Comparison of ENCODE assay signal across 8 mouse cellular contexts in the genomic region with DNA sequence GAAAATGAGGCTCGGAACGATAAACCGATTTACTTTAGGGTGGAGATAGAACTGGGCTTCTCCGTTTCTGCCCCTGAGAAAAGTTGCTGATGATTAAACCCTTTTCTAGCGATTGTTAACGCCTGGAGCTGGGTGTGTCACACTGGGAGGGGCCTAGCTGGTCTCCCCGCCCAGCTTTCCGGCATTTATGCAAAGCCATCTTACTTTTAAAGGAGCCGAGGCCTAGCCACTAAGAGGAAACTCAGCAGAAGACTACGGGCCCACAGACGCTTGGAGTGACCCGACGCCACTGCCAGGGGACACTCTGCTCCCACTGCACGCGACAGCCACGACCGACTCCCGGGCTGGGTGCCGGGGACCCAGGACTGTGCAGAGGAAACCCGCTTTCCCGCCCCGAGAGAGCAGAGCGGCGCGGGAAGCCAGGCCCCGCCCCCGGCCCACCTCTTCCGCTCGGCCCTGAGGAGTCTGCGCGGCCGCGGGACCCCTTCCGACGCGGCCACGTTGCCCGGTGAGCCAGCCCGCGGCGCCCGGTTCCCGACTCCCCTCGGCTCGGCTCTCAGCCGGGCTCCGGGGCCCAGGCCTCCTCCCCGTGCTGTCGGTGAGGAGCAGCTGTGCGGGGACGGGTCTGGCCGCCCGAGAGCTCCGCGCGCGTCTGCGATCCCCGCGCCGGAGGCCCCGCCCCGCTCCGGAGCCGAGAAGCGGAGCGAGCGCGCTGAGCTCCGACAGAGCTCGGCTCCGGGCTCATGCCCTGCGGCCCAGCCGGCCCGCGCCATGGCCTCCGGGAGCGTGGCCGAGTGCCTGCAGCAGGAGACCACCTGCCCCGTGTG. TPM values are rescaled to one million over a fixed set of nuclear protein-coding genes. Genes with fewer than 3 reads are reported as not detected.
DNase-seq lines count a peak whose midpoint lies in the region; ATAC-seq lines count a peak whose summit lies in the region.

No protein-coding gene starts in this region.

- H3K4me2 ChIP-seq in hindbrain, embryonic 16.5 days (ENCODE audit: low read length) = peak overlapping the region; percentile 61

- H3K4me1 ChIP-seq in hindbrain, embryonic 16.5 days (ENCODE audit: control insufficient read depth, insufficient read depth, low read depth, low read length) = peaks cover 16% of the 10 kb centered on the region

- H3K27ac ChIP-seq in hindbrain, embryonic 16.5 days (ENCODE audit: low read depth, low read length) = peak overlapping the region; percentile 94

- peak overlapping the region; percentile 99 for H3K4me3 ChIP-seq in hindbrain, embryonic 16.5 days (ENCODE audit: low read length)

- under 1% methylated on average over 63 of the region's 80 CpGs for WGBS in hindbrain, embryonic 16.5 days

- H3K36me3 ChIP-seq in hindbrain, embryonic 16.5 days (ENCODE audit: control insufficient read depth, insufficient read depth, low read length) = peaks cover 7% of the 10 kb centered on the region

- peak; percentile 98 for ATAC-seq in hindbrain, embryonic 16.5 days
- peak; percentile 82 for ATAC-seq in megakaryocyte, adult 5-6 weeks (ENCODE audit: poor library complexity, severe bottlenecking)

- no peaks in the 10 kb centered on the region for H3K27me3 ChIP-seq in hindbrain, embryonic 16.5 days (replicated peaks; ENCODE audit: control insufficient read depth, insufficient read depth, low read length)

- DNase-seq in ZHBTc4 (ENCODE audit: low read depth, low spot score) = peak; percentile 94
- peak; percentile 75 to 87 for DNase-seq in cerebellum, postnatal 36 days
- peak; percentile 90 for DNase-seq in gastrocnemius, adult 18-20 months (ENCODE audit: low spot score)
- peak; percentile 80 to 88 for DNase-seq in left cerebral cortex, adult 8-10 months (ENCODE audit: low spot score in 2 of 2)
- peak; percentile 81 to 94 for DNase-seq in right cerebral cortex, adult 2 months (ENCODE audit: low spot score in 2 of 2)
- peak; percentile 17 for DNase-seq in urinary bladder, postnatal 10 days (ENCODE audit: low spot score)

- no peaks in the 10 kb centered on the region for H3K9me3 ChIP-seq in hindbrain, embryonic 16.5 days (ENCODE audit: control insufficient read depth, low read length)

- peak overlapping the region; percentile 87 for H3K9ac ChIP-seq in hindbrain, embryonic 16.5 days (ENCODE audit: low read depth, low read length)

RNA-seq across cellular contexts. Expression of a gene that starts 0.7 kb away (rescaled TPM):
- total RNA-seq in gastrocnemius, adult 18-20 months (2021) = 10 to 100 TPM; 21.0 to 22.0 TPM
- 70.1 and 75.0 TPM in 2 replicates for polyA plus RNA-seq in hindbrain, embryonic 16.5 days (2015; fragmentation: Nextera tagmentation; extraction: Ambion mirVana)
- total RNA-seq in left cerebral cortex, adult 8-10 months (2022) = 10 to 100 TPM; 34.1 to 39.5 (median 35.3) TPM
- total RNA-seq in megakaryocyte, adult 5-6 weeks (2015) = 47.7 and 50.6 TPM in 2 replicates
- total RNA-seq in megakaryocyte, adult 5-6 weeks (2017) = 79.9 and 84.0 TPM in 2 replicates

RNA-seq across cellular contexts. Expression of a gene that starts 34.3 kb away (rescaled TPM):
- total RNA-seq in gastrocnemius, adult 18-20 months (2021) = not detected
- polyA plus RNA-seq in hindbrain, embryonic 16.5 days (2015; fragmentation: Nextera tagmentation; extraction: Ambion mirVana) = not detected in 2 replicates
- not detected for total RNA-seq in left cerebral cortex, adult 8-10 months (2022)
- total RNA-seq in megakaryocyte, adult 5-6 weeks (2015) = not detected in 2 replicates
- not detected in 2 replicates for total RNA-seq in megakaryocyte, adult 5-6 weeks (2017)

RNA-seq across cellular contexts. Expression of a gene that starts 50.5 kb away (rescaled TPM):
- not detected for total RNA-seq in gastrocnemius, adult 18-20 months (2021)
- polyA plus RNA-seq in hindbrain, embryonic 16.5 days (2015; fragmentation: Nextera tagmentation; extraction: Ambion mirVana) = not detected in 2 replicates
- total RNA-seq in left cerebral cortex, adult 8-10 months (2022) = not detected
- total RNA-seq in megakaryocyte, adult 5-6 weeks (2015) = not detected in 2 replicates
- total RNA-seq in megakaryocyte, adult 5-6 weeks (2017) = not detected in 2 replicates

Comparison
In these comparisons a context has a peak if more than half of its experiments do, and no peak if none do; other contexts are left out.
1. Peak in every context shown above with its lines: DNase-seq, ATAC-seq, H3K4me3 ChIP-seq and H3K27ac ChIP-seq.
2. DNase-seq: peak in every context shown above with its lines; median percentile 94 in ZHBTc4; 90 in gastrocnemius, adult 18-20 months; 88 in right cerebral cortex, adult 2 months; 84 in left cerebral cortex, adult 8-10 months; 81 in cerebellum, postnatal 36 days; 17 in urinary bladder, postnatal 10 days.